Mouse (Mus musculus) spleen, adult 2 months (tissue): ENCODE data around the gene Mrps35.

ENCODE experiments used
- CTCF ChIP-seq: fragments of 200-500 bp; IDR thresholded peaks from 2 replicates; pipeline ENCODE4 v1.5.1; 2011; ENCODE audit warnings: mild to moderate bottlenecking, inconsistent platforms; ENCODE audit not compliant: insufficient read depth, insufficient read length, insufficient replicate concordance; ENCODE audit errors: extremely low read depth
- POLR2A ChIP-seq: fragments of 200-500 bp; IDR thresholded peaks from 2 replicates; pipeline ENCODE4 v1.6.1; 2011; ENCODE audit warnings: low read depth, low read length, inconsistent platforms

GRCm38 (mm10) chr6:147053785-147054646, 11.5 kb downstream of the Mrps35 start:
- TF ChIP-seq CTCF (no peak), POLR2A (no peak)
